Mouse (Mus musculus) liver, postnatal 0 days (tissue): ENCODE measurements at regions not wholly inside any gene's neighbourhood (a gene's known extent, or its start where the extent isn't known, plus 50 kb on each side); places are given as distances from the start of the nearest gene placed in this dataset.

Experiments
- ATAC-seq: fragments of 200-750 bp; cut with Nextera tagmentation; 2 replicates; pipeline ENCODE4 v1.8.0; 2017; ENCODE audit warnings: mild to moderate bottlenecking, moderate library complexity
- DNase-seq: peaks from one replicate; pipeline ENCODE4 v3.0.0-alpha.2; 2016
- H3K27ac ChIP-seq: fragments of 300-500 bp; sonication (generic); 2 replicates; pipeline ENCODE4 v1.5.1; 2014; ENCODE audit warnings: antibody characterized with exemption, moderate library complexity, mild to moderate bottlenecking, low read depth
- H3K27me3 ChIP-seq: fragments of 300-500 bp; sonication (generic); 2 replicates; pipeline ENCODE4 v1.6.1; 2014; ENCODE audit warnings: low read length, control low read depth, mixed read lengths; ENCODE audit not compliant: insufficient read depth
- H3K36me3 ChIP-seq: fragments of 300-500 bp; sonication (generic); replicated peaks from 2 replicates; pipeline ENCODE4 v1.6.1; 2014; ENCODE audit warnings: mild to moderate bottlenecking, control low read depth, low read length, moderate library complexity, mixed read lengths; ENCODE audit not compliant: insufficient read depth
- H3K4me1 ChIP-seq: fragments of 300-500 bp; sonication (generic); 2 replicates; pipeline ENCODE4 v1.6.1; 2014; ENCODE audit warnings: antibody characterized with exemption, mild to moderate bottlenecking, control low read depth; ENCODE audit not compliant: insufficient read depth
- H3K4me2 ChIP-seq: fragments of 300-500 bp; sonication (generic); 2 replicates; pipeline ENCODE4 v1.6.1; 2014; ENCODE audit warnings: low read depth, mild to moderate bottlenecking, low read length, moderate library complexity, mixed read lengths
- H3K4me3 ChIP-seq: fragments of 300-500 bp; sonication (generic); 2 replicates; pipeline ENCODE4 v1.5.1; 2014; ENCODE audit warnings: low read depth, low read length
- H3K9ac ChIP-seq: fragments of 300-500 bp; sonication (generic); replicated peaks from 2 replicates; pipeline ENCODE4 v1.6.1; 2014; ENCODE audit warnings: mild to moderate bottlenecking, moderate library complexity
- H3K9me3 ChIP-seq: fragments of 300-500 bp; sonication (generic); 2 replicates; pipeline ENCODE4 v1.6.1; 2016; ENCODE audit warnings: mild to moderate bottlenecking, control low read depth, low read length, mixed read lengths
- CTCF ChIP-seq: sonication (generic); IDR thresholded peaks from 2 replicates; pipeline ENCODE4 v1.5.1; 2016; ENCODE audit warnings: antibody characterized with exemption, low read depth
- EP300 ChIP-seq: IDR thresholded peaks from 2 replicates; pipeline ENCODE4 v1.6.1; 2016; ENCODE audit warnings: antibody characterized with exemption, low read depth, mild to moderate bottlenecking
- WGBS: fragments of 180-500 bp; shearing (Covaris S2); extraction: QIAGEN DNeasy Blood & Tissue Kit; methylation state at CpG from one replicate; pipeline ENCODE4 v1.1.7; 2014; ENCODE audit not compliant: insufficient replicate concordance; 5-methylcytosine and 5-hydroxymethylcytosine counted together

- DNase-seq (no peak), ATAC-seq (no peak)
- Histone ChIP-seq H3K4me3 (no peak overlapping the region), H3K9ac (no peak overlapping the region), H3K9me3 (no peaks in the 10 kb centered on the region), H3K4me2 (no peak overlapping the region), H3K27ac (no peak overlapping the region), H3K27me3 (no peaks in the 10 kb centered on the region), H3K36me3 (no peaks in the 10 kb centered on the region), H3K4me1 (no peaks in the 10 kb centered on the region)
- TF ChIP-seq CTCF: no peak
- TF ChIP-seq EP300: no peak
- 58% methylated on average over 7 of the region's 7 CpGs for WGBS
Measured at GRCm38 (mm10) chr5:111648481-111648880, 85.2 kb upstream of the Gm26897 start.

DNA sequence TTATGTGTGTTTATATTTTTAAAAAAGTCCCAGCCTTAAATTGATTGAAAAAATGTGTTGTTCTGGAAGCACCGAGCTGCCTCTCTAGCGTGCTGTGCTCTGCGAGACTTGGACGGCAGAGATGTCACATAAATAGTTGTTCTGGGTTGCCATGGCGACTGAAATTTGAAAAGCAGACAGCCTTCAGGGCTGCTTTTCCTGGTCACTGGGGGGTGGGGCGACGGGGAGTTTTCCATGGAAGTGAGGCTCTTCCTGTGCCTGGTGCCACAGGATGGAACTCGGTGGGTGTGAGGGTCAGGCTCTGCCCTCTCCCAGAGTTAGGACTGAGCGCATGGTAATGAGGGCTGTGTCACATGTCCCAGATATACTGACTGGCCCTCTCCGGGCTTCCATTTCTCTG is 84.7 kb upstream of the Gm26897 start:
- WGBS: 46% methylated on average over 10 of the region's 10 CpGs
- no peak overlapping the region for H3K27ac ChIP-seq
- ATAC-seq: no peak

GRCm38 (mm10) chr5:111652472-111652871 is 81.3 kb upstream of the Gm26897 start:
- DNase-seq (no peak), ATAC-seq (no peak)
- no peaks in the 10 kb centered on the region for H3K4me1 ChIP-seq
- H3K27me3 ChIP-seq: no peaks in the 10 kb centered on the region
- H3K36me3 ChIP-seq: no peaks in the 10 kb centered on the region
- WGBS: 0% methylated on average over 2 of the region's 2 CpGs
- H3K4me3 ChIP-seq: no peak overlapping the region
- H3K27ac ChIP-seq: no peak overlapping the region
- no peak overlapping the region for H3K4me2 ChIP-seq
- H3K9me3 ChIP-seq: no peaks in the 10 kb centered on the region
- H3K9ac ChIP-seq: no peak overlapping the region
- TF ChIP-seq EP300 (no peak), CTCF (no peak)

More for the DNA sequence above, 84.7 kb upstream of the Gm26897 start:
- no peaks in the 10 kb centered on the region for H3K27me3 ChIP-seq
- no peak overlapping the region for H3K4me2 ChIP-seq
- no peaks in the 10 kb centered on the region for H3K9me3 ChIP-seq
- H3K4me1 ChIP-seq: no peaks in the 10 kb centered on the region
- no peak overlapping the region for H3K4me3 ChIP-seq
- TF ChIP-seq EP300 (no peak), CTCF (no peak)
- H3K36me3 ChIP-seq: no peaks in the 10 kb centered on the region
- no peak overlapping the region for H3K9ac ChIP-seq
- DNase-seq: peak; percentile 26

DNA sequence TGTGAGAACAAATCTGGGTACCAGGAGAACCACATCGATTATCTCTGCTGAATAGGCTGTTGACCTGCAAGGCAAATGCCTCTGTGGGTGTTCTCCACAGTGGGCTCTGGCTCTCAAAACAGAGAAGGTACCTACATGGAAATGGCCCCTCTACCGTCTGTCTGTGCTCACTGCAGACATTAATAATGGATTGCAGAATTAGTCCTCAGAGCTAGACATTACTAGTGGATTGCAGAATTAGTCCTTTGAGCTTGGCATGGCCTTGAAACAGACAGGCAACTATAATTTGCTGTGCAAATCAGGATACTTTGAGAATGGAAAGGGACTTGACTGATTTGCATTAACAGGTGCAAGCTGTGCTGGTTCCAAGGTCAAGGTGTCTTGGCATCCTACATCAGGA is 77.3 kb upstream of the Gm26897 start:
- Histone ChIP-seq H3K4me1 (no peaks in the 10 kb centered on the region), H3K27me3 (no peaks in the 10 kb centered on the region), H3K4me2 (no peak overlapping the region), H3K27ac (no peak overlapping the region), H3K36me3 (no peaks in the 10 kb centered on the region), H3K9me3 (no peaks in the 10 kb centered on the region), H3K9ac (no peak overlapping the region), H3K4me3 (no peak overlapping the region)
- no peak for DNase-seq
- TF ChIP-seq CTCF: no peak
- no peak for TF ChIP-seq EP300
- no peak for ATAC-seq
- WGBS: 57% methylated on average over 2 of the region's 2 CpGs

GRCm38 (mm10) chr5:111657759-111658429 is 75.8 kb upstream of the Gm26897 start:
- no peak overlapping the region for H3K4me2 ChIP-seq
- TF ChIP-seq CTCF: no peak
- TF ChIP-seq EP300: no peak
- H3K27me3 ChIP-seq: no peaks in the 10 kb centered on the region
- WGBS: 45% methylated on average over 3 of the region's 3 CpGs
- DNase-seq: peak; percentile 77
- no peak overlapping the region for H3K9ac ChIP-seq
- no peaks in the 10 kb centered on the region for H3K4me1 ChIP-seq
- H3K36me3 ChIP-seq: no peaks in the 10 kb centered on the region
- ATAC-seq: peak; percentile 97
- no peak overlapping the region for H3K4me3 ChIP-seq
- H3K9me3 ChIP-seq: no peaks in the 10 kb centered on the region
- no peak overlapping the region; the same call in 1 of the 2 replicates for H3K27ac ChIP-seq

DNA sequence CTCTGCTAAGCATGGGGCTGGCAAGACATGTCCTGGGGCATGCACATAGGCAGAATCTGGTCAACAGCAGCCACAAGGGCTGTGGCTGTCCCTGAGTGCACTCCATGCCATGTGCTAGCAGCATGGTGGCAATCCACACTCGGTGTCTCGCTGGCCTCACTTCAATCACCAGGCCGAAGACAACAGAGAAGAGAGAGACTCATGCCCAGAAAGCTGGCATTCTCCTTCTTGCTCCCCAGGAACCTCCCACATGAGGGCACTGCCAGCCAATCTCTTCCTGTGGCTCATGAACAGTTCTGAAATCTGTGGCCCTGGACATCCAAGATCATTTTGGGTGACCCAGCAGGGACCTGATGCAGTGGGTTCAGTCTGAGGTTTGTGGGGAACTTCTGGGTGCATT is 74.5 kb upstream of the Gm26897 start:
- DNase-seq: no peak
- Histone ChIP-seq H3K27me3 (no peaks in the 10 kb centered on the region), H3K27ac (no peak overlapping the region), H3K4me2 (no peak overlapping the region), H3K9me3 (no peaks in the 10 kb centered on the region), H3K9ac (no peak overlapping the region), H3K36me3 (no peaks in the 10 kb centered on the region), H3K4me3 (no peak overlapping the region), H3K4me1 (no peaks in the 10 kb centered on the region)
- TF ChIP-seq EP300: no peak
- TF ChIP-seq CTCF: no peak
- WGBS: 88% methylated on average over 3 of the region's 3 CpGs
- ATAC-seq: no peak
